Mouse (Mus musculus) testis, adult 2 months (tissue): ENCODE data around the gene Gm11042. TPM values are rescaled to one million over a fixed set of nuclear protein-coding genes. Genes with fewer than 3 reads are reported as not detected.

Source experiments
- H3K27ac ChIP-seq: fragments of 200-500 bp; 2 replicates; pipeline ENCODE4 v1.5.1; 2012; ENCODE audit warnings: low read depth, low read length; ENCODE audit not compliant: control insufficient read depth, insufficient read depth
- H3K27me3 ChIP-seq: fragments of 200-500 bp; 2 replicates; pipeline ENCODE4 v1.6.1; 2012; ENCODE audit warnings: mild to moderate bottlenecking, low read length, moderate library complexity; ENCODE audit not compliant: control insufficient read depth, insufficient read depth
- H3K36me3 ChIP-seq: fragments of 200-500 bp; 2 replicates; pipeline ENCODE4 v1.6.1; 2012; ENCODE audit warnings: mild to moderate bottlenecking, low read length; ENCODE audit not compliant: control insufficient read depth, insufficient read depth
- H3K4me1 ChIP-seq: fragments of 200-500 bp; 2 replicates; pipeline ENCODE4 v1.6.1; 2012; ENCODE audit warnings: low read length; ENCODE audit not compliant: control insufficient read depth, insufficient read depth
- H3K4me3 ChIP-seq: fragments of 200-500 bp; 2 replicates; pipeline ENCODE4 v1.5.1; 2012; ENCODE audit warnings: low read depth, mild to moderate bottlenecking, low read length, moderate library complexity, mixed read lengths; ENCODE audit not compliant: control insufficient read depth
- CTCF ChIP-seq: fragments of 200-500 bp; IDR thresholded peaks from 2 replicates; pipeline ENCODE4 v1.5.1; 2012; ENCODE audit warnings: low read depth, mild to moderate bottlenecking, inconsistent platforms, low read length, moderate library complexity; ENCODE audit not compliant: control insufficient read depth, insufficient read depth, insufficient replicate concordance
- POLR2A ChIP-seq: fragments of 200-500 bp; IDR thresholded peaks from 2 replicates; pipeline ENCODE4 v1.6.1; 2012; ENCODE audit warnings: low read depth, mild to moderate bottlenecking, inconsistent platforms, low read length, moderate library complexity; ENCODE audit not compliant: control insufficient read depth
- polyA plus RNA-seq: library from polyadenylated mRNA; depleted of rRNA; stranded (reverse); fragments of >200 nt; gene quantifications from 2 replicates; pipeline ENCODE4 v1.2.3, GENCODE M21; 2012

Gm11042 gene
- polyA plus RNA-seq, 1 experiment: not detected

DNA sequence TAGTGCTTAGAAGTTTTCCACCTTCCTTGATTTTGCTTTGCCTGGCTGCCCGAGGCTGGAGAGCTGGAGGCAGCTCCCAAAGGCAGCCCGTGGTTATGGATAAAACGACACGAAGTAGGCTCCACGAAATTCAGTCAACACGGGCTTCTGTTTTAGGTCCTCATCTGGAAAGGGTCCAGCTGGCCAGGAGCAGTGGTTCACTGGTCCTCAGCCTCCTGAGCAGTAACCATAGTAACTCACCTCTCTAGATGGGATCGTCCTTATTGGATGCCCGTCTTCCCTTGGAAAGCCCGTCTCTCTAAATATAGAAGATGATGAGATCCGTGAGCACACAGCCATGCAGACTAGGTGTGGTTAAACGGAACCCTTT, 31.5 kb downstream of the Gm11042 start:
- Histone ChIP-seq H3K27me3 (no peaks in the 10 kb centered on the region), H3K36me3 (peaks cover 4% of the 10 kb centered on the region), H3K4me1 (peaks cover 10% of the 10 kb centered on the region), H3K27ac (peak overlapping the region; percentile 44; the same call in 1 of the 2 replicates), H3K4me3 (peak overlapping the region; percentile 90)
- no peak for TF ChIP-seq CTCF
- TF ChIP-seq POLR2A: no peak

GRCm38 (mm10) chr12:74284020-74284684, 32.0 kb downstream of the Gm11042 start:
- H3K27me3 ChIP-seq: no peaks in the 10 kb centered on the region

DNA sequence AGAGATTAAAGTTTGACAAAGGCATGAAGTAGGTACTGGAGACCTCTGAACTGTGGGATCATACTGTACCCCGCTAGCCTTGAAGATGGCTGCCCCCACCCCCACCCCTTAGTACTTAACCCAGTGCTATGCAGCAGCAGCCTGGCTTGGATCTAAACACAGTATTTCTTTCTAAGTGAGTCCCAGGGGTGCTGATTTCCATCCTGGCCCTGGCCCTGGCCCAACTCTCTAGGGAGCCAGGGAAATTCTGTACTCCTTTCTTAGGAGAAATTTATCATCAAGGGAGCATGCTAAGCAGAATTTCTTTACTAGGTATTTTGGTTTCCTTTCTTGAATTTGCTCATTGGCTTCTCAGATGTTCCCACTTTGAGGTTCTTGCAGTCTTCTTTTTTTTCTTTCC, 33.3 kb downstream of the Gm11042 start:
- H3K36me3 ChIP-seq: peaks cover 4% of the 10 kb centered on the region
- H3K4me3 ChIP-seq: peak overlapping the region; percentile 83
- no peaks in the 10 kb centered on the region for H3K27me3 ChIP-seq
- H3K4me1 ChIP-seq: peaks cover 10% of the 10 kb centered on the region
- H3K27ac ChIP-seq: no peak overlapping the region
- TF ChIP-seq POLR2A: no peak
- TF ChIP-seq CTCF: no peak

More at GRCm38 (mm10) chr12:74284020-74284684, 32.0 kb downstream of the Gm11042 start:
- Histone ChIP-seq H3K27ac (peak overlapping the region; percentile 96), H3K4me3 (peak overlapping the region; percentile 90), H3K36me3 (peaks cover 4% of the 10 kb centered on the region), H3K4me1 (peaks cover 10% of the 10 kb centered on the region)
- no peak for TF ChIP-seq CTCF
- TF ChIP-seq POLR2A: no peak

DNA sequence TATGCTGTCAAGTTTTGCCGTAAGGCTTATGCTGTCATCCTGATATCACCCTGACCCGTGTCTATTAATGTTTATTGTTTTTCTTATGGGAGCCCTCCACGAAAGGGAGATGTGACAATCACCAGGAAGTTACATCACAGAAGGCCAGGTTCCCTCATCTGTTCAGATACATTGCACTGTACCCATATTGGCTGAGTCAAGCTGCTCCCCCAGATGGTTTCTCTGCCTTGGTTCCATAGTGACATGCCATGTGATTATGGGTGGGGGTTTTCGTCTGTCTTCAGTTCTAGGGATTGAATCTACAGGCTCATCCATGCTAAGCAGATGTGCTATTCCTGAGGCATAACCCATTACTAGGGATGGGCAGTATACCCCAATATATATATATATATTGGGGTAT, 34.8 kb downstream of the Gm11042 start:
- Histone ChIP-seq H3K4me1 (peaks cover 12% of the 10 kb centered on the region), H3K27ac (peak overlapping the region; percentile 72; the same call in 1 of the 2 replicates), H3K27me3 (no peaks in the 10 kb centered on the region), H3K36me3 (peaks cover 4% of the 10 kb centered on the region), H3K4me3 (peak overlapping the region; percentile 85; the same call in 1 of the 2 replicates)
- TF ChIP-seq CTCF: no peak
- TF ChIP-seq POLR2A: no peak

DNA sequence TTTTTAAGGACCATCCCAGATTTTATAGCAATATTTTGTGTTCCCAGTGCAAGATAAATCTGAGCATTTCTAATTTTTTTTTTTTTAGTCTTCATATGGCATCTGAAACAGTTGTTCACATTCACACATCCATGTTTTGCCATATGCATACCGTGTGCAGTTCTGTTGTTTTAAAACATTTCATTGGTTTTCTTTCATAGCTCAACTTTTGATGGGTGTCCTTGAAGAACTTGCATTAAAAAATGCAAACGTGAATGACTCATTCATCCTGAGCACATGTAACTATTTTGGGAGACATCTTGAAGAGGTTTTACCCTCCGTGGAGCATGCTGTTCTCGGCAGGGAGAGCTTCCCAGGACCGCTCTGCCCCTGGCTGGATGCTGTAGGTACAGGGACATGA, 38.9 kb downstream of the Gm11042 start:
- H3K27ac ChIP-seq: no peak overlapping the region
- H3K4me1 ChIP-seq: peaks cover 6% of the 10 kb centered on the region; the same call in 1 of the 2 replicates
- H3K27me3 ChIP-seq: no peaks in the 10 kb centered on the region
- no peaks in the 10 kb centered on the region for H3K36me3 ChIP-seq
- H3K4me3 ChIP-seq: no peak overlapping the region
- TF ChIP-seq POLR2A (no peak), CTCF (no peak)

GRCm38 (mm10) chr12:74272545-74272944, 43.6 kb downstream of the Gm11042 start:
- no peaks in the 10 kb centered on the region for H3K36me3 ChIP-seq
- H3K4me3 ChIP-seq: no peak overlapping the region
- TF ChIP-seq POLR2A (no peak), CTCF (no peak)

DNA sequence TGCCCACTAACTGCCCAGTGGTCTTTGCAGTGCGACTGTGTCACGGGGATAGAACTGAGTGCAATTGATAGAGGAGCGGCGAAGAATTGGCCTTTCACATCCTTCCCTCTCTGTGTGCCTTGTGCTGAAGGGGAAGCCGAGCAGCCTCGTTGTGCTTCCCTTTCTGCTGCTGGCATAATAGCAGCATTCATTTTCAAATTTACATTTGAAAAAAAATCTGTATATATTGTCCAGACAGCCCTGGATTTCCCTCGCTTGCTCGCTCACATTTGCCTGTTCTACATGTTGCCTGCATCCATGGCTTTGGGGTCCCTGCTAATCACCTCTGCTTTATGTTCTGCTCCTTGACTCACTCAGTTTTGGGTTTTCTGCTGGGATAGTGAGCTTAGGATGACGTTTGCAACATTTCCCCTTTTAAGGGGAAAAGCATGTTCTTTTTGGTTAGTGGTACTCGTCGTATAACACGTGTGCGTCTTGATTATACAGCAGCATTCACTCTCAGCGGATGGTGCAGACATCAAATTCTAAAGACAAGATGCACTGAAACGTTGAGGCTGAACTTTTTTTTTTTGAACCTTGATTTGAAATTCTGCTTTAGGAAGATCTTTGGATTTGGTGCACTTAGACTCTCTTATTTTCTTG, 47.4 kb downstream of the Gm11042 start:
- Histone ChIP-seq H3K27me3 (no peaks in the 10 kb centered on the region), H3K27ac (no peak overlapping the region), H3K4me1 (peaks cover 4% of the 10 kb centered on the region; the same call in 1 of the 2 replicates), H3K4me3 (no peak overlapping the region), H3K36me3 (no peaks in the 10 kb centered on the region)
- TF ChIP-seq CTCF: no peak
- TF ChIP-seq POLR2A: no peak

More at GRCm38 (mm10) chr12:74272545-74272944, 43.6 kb downstream of the Gm11042 start:
- peaks cover 6% of the 10 kb centered on the region; the same call in 1 of the 2 replicates for H3K4me1 ChIP-seq
- H3K27me3 ChIP-seq: no peaks in the 10 kb centered on the region
- H3K27ac ChIP-seq: no peak overlapping the region
